Mouse (Mus musculus) G1E (cell line): Measurements from ENCODE around the gene Dpysl4.

ENCODE experiments used
- CTCF ChIP-seq: IDR thresholded peaks from 2 replicates; pipeline ENCODE4 v1.5.1; 2012; ENCODE audit warnings: low read depth, low read length, inconsistent platforms, mixed read lengths
- GATA2 ChIP-seq: IDR thresholded peaks from 2 replicates; pipeline ENCODE4 v1.6.1; 2012; ENCODE audit warnings: low read depth, low read length, inconsistent platforms, borderline replicate concordance
- POLR2AphosphoS5 ChIP-seq: IDR thresholded peaks from 2 replicates; pipeline ENCODE4 v1.6.1; 2012; ENCODE audit warnings: low read depth, low read length, inconsistent platforms; ENCODE audit not compliant: insufficient replicate concordance

GRCm38 (mm10) chr7:139145891-139146290 lies 60.1 kb downstream of the Dpysl4 start:
- TF ChIP-seq CTCF: no peak
- no peak for TF ChIP-seq POLR2AphosphoS5
- no peak for TF ChIP-seq GATA2
